Mouse (Mus musculus): Measurements from ENCODE around the gene Kcnj14. TPM values are rescaled to one million over a fixed set of nuclear protein-coding genes. Genes with fewer than 3 reads are reported as not detected.

The Kcnj14 gene
- polyA plus RNA-seq, 1 experiment from 2014 or later = not detected

GRCm38 (mm10) chr7:45814841-45815240 lies 9.7 kb downstream of the Kcnj14 start:
- 4% methylated on average over 5 of the region's 5 CpGs for WGBS (ENCODE audit: missing documents)
- peaks cover 19% of the 10 kb centered on the region for H3K79me2 ChIP-seq (ENCODE audit: inconsistent target)
- H3K27ac ChIP-seq = no peak overlapping the region
- H3K36me3 ChIP-seq (ENCODE audit: inconsistent target) = peaks cover 26% of the 10 kb centered on the region
- peak overlapping the region; percentile 14; the same call in 1 of the 2 replicates for H3K4me3 ChIP-seq (ENCODE audit: inconsistent target)

GRCm38 (mm10) chr7:45813787-45814779 lies 10.5 kb downstream of the Kcnj14 start, which contains the start of gene Cyth2:
Gene Cyth2, minus strand, starts transcription at chr7:45814581.
- Histone ChIP-seq H3K79me2 (ENCODE audit: inconsistent target) (peaks cover 19% of the 10 kb centered on the region), H3K36me3 (ENCODE audit: inconsistent target) (peaks cover 33% of the 10 kb centered on the region), H3K4me3 (ENCODE audit: inconsistent target) (peak within 1 kb of the TSS; percentile 79), H3K27ac (no peak within 1 kb of the TSS)
- 1% methylated on average over 89 of the region's 92 CpGs for WGBS (ENCODE audit: missing documents)

- H3K36me3 ChIP-seq (ENCODE audit: inconsistent target) = peaks cover 45% of the 10 kb centered on the region
- peaks cover 19% of the 10 kb centered on the region for H3K79me2 ChIP-seq (ENCODE audit: inconsistent target)
- no peak overlapping the region for H3K27ac ChIP-seq
- WGBS (ENCODE audit: missing documents) = 96% methylated on average over 8 of the region's 8 CpGs
- H3K4me3 ChIP-seq (ENCODE audit: inconsistent target) = peak overlapping the region; percentile 79; the same call in 1 of the 2 replicates
These were observed 11.7 kb downstream of the Kcnj14 start for GRCm38 (mm10) chr7:45812921-45813320.

GRCm38 (mm10) chr7:45809276-45810075 lies 15.1 kb downstream of the Kcnj14 start:
- H3K4me3 ChIP-seq (ENCODE audit: inconsistent target) = no peak overlapping the region
- WGBS (ENCODE audit: missing documents) = 93% methylated on average over 14 of the region's 14 CpGs
- H3K36me3 ChIP-seq (ENCODE audit: inconsistent target) = peaks cover 57% of the 10 kb centered on the region
- H3K27ac ChIP-seq = no peak overlapping the region
- peaks cover 19% of the 10 kb centered on the region for H3K79me2 ChIP-seq (ENCODE audit: inconsistent target)

GRCm38 (mm10) chr7:45808471-45808870 lies 16.1 kb downstream of the Kcnj14 start:
- WGBS (ENCODE audit: missing documents) = 87% methylated on average over 8 of the region's 11 CpGs
- Histone ChIP-seq H3K36me3 (ENCODE audit: inconsistent target) (peaks cover 57% of the 10 kb centered on the region), H3K4me3 (ENCODE audit: inconsistent target) (no peak overlapping the region), H3K27ac (no peak overlapping the region), H3K79me2 (ENCODE audit: inconsistent target) (peaks cover 17% of the 10 kb centered on the region)

GRCm38 (mm10) chr7:45805941-45806340 lies 18.6 kb downstream of the Kcnj14 start:
- Histone ChIP-seq H3K27ac (no peak overlapping the region), H3K4me3 (ENCODE audit: inconsistent target) (no peak overlapping the region), H3K79me2 (ENCODE audit: inconsistent target) (no peaks in the 10 kb centered on the region), H3K36me3 (ENCODE audit: inconsistent target) (peaks cover 43% of the 10 kb centered on the region)
- WGBS (ENCODE audit: missing documents) = 79% methylated on average over 5 of the region's 5 CpGs

- Histone ChIP-seq H3K27ac (no peak overlapping the region), H3K36me3 (ENCODE audit: inconsistent target) (peaks cover 9% of the 10 kb centered on the region), H3K4me3 (ENCODE audit: inconsistent target) (no peak overlapping the region), H3K79me2 (ENCODE audit: inconsistent target) (no peaks in the 10 kb centered on the region)
- 82% methylated on average over 6 of the region's 6 CpGs for WGBS (ENCODE audit: missing documents)
These were observed 22.0 kb downstream of the Kcnj14 start for GRCm38 (mm10) chr7:45802551-45802950.

- H3K4me3 ChIP-seq (ENCODE audit: inconsistent target) = peak overlapping the region; percentile 23; the same call in 1 of the 2 replicates
- no peaks in the 10 kb centered on the region for H3K79me2 ChIP-seq (ENCODE audit: inconsistent target)
- H3K36me3 ChIP-seq (ENCODE audit: inconsistent target) = no peaks in the 10 kb centered on the region
- 1% methylated on average over 12 of the region's 12 CpGs for WGBS (ENCODE audit: missing documents)
- no peak overlapping the region for H3K27ac ChIP-seq
These were observed 23.2 kb downstream of the Kcnj14 start for GRCm38 (mm10) chr7:45801348-45801747.

- Histone ChIP-seq H3K27ac (no peak overlapping the region), H3K79me2 (ENCODE audit: inconsistent target) (no peaks in the 10 kb centered on the region), H3K36me3 (ENCODE audit: inconsistent target) (no peaks in the 10 kb centered on the region), H3K4me3 (ENCODE audit: inconsistent target) (peak overlapping the region; percentile 23)
- under 1% methylated on average over 25 of the region's 25 CpGs for WGBS (ENCODE audit: missing documents)
These were observed 23.9 kb downstream of the Kcnj14 start for GRCm38 (mm10) chr7:45800546-45801204.

- Histone ChIP-seq H3K4me3 (ENCODE audit: inconsistent target) (no peak overlapping the region), H3K79me2 (ENCODE audit: inconsistent target) (no peaks in the 10 kb centered on the region), H3K27ac (no peak overlapping the region), H3K36me3 (ENCODE audit: inconsistent target) (no peaks in the 10 kb centered on the region)
- 42% methylated on average over 7 of the region's 7 CpGs for WGBS (ENCODE audit: missing documents)
These were observed 24.6 kb downstream of the Kcnj14 start for GRCm38 (mm10) chr7:45800001-45800400.

GRCm38 (mm10) chr7:45798931-45799330 lies 25.7 kb downstream of the Kcnj14 start:
- no peak overlapping the region for H3K4me3 ChIP-seq (ENCODE audit: inconsistent target)
- no peaks in the 10 kb centered on the region for H3K36me3 ChIP-seq (ENCODE audit: inconsistent target)
- 74% methylated on average over 7 of the region's 7 CpGs for WGBS (ENCODE audit: missing documents)
- no peaks in the 10 kb centered on the region for H3K79me2 ChIP-seq (ENCODE audit: inconsistent target)
- no peak overlapping the region for H3K27ac ChIP-seq

- Histone ChIP-seq H3K27ac (no peak overlapping the region), H3K4me3 (ENCODE audit: inconsistent target) (no peak overlapping the region), H3K79me2 (ENCODE audit: inconsistent target) (no peaks in the 10 kb centered on the region), H3K36me3 (ENCODE audit: inconsistent target) (no peaks in the 10 kb centered on the region)
- under 1% methylated on average over 19 of the region's 19 CpGs for WGBS (ENCODE audit: missing documents)
These were observed 26.1 kb downstream of the Kcnj14 start for GRCm38 (mm10) chr7:45798511-45798836.

GRCm38 (mm10) chr7:45797661-45798510 lies 26.7 kb downstream of the Kcnj14 start:
- Histone ChIP-seq H3K36me3 (ENCODE audit: inconsistent target) (no peaks in the 10 kb centered on the region), H3K79me2 (ENCODE audit: inconsistent target) (no peaks in the 10 kb centered on the region), H3K4me3 (ENCODE audit: inconsistent target) (no peak overlapping the region), H3K27ac (no peak overlapping the region)
- 5% methylated on average over 57 of the region's 60 CpGs for WGBS (ENCODE audit: missing documents)

All from macrophage (primary cell).